In the genomic region with DNA sequence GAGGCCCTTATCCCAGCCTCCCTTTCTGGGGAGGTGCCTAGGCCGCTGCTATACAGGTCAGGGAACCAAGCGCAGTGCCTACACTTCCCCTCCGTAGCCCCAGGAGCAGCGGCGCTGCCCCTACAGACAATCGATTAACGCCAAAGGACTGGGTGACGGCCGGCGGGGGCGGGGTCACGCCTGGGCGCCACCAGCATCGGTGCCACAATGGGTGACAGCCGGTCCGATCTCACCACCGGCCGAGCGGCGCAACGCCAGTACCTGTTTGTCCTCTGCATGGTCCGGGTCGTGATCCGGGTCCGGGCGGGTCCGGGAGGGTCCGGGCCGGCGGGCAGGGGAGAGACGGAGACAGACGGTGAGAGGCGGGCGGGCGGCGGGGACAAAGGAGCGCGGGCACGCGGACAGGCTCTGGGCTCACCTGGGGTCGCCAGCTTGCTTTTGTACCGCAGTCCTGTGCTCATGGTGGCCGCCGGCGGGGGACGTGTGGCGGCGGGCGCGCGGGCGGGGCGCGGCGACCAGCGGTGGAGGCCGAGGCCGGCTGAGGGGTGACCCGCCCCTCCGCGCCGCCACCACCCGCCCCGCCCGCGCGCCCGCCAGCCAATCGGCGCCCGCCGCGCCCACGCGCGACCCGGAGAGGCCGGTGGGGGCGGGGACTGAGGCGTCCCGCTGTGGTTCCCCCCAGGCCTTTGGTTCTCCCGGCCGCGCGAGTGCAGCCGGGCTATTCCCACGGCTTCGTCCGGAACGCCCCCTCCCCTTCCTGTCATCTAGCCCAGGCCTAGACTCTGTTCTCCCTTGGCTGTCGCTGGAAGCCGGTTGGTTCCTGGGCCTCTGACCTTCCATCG, we compare ENCODE assay signal across 8 mouse cellular contexts. TPM values are rescaled to one million over a fixed set of nuclear protein-coding genes. Genes with fewer than 3 reads are reported as not detected.
DNase-seq lines count a peak whose midpoint lies in the region; ATAC-seq and TF ChIP-seq lines count a peak whose summit lies in the region.

Gene Sept5, minus strand, starts transcription at position 565 of the 842 bp plus-strand sequence.

- H3K9ac ChIP-seq in intestine, embryonic 15.5 days = peak within 1 kb of the TSS; percentile 79
- H3K9ac ChIP-seq in stomach, embryonic 14.5 days (replicated peaks; ENCODE audit: low read depth, low read length) = peak within 1 kb of the TSS; percentile 52

- peaks cover 22% of the 10 kb centered on the region; the same call in 1 of the 2 replicates for H3K27me3 ChIP-seq in thymus, adult 2 months (ENCODE audit: control insufficient read depth, insufficient read depth, low read length)
- peaks cover 14% of the 10 kb centered on the region for H3K27me3 ChIP-seq in intestine, embryonic 15.5 days (replicated peaks)
- peaks cover 80% of the 10 kb centered on the region for H3K27me3 ChIP-seq in midbrain, embryonic 10.5 days (ENCODE audit: low read depth, poor library complexity, severe bottlenecking)
- peaks cover 21% of the 10 kb centered on the region for H3K27me3 ChIP-seq in stomach, embryonic 14.5 days (ENCODE audit: control insufficient read depth, insufficient read depth, low read length)

- H3K4me2 ChIP-seq in intestine, embryonic 15.5 days (replicated peaks) = peak within 1 kb of the TSS; percentile 88
- H3K4me2 ChIP-seq in stomach, embryonic 14.5 days (replicated peaks; ENCODE audit: low read depth, low read length) = peak within 1 kb of the TSS; percentile 81

- peak; percentile 65 for ATAC-seq in intestine, embryonic 15.5 days
- peak; percentile 50 for ATAC-seq in stomach, embryonic 14.5 days (ENCODE audit: insufficient number of reproducible peaks, insufficient read depth, low FRiP score, low read depth)

- no peak within 1 kb of the TSS for H3K27ac ChIP-seq in thymus, adult 2 months (ENCODE audit: control insufficient read depth, insufficient read depth, low read length)
- H3K27ac ChIP-seq in intestine, embryonic 15.5 days = peak within 1 kb of the TSS; percentile 60
- peak within 1 kb of the TSS; percentile 91 for H3K27ac ChIP-seq in midbrain, embryonic 10.5 days (replicated peaks)
- no peak within 1 kb of the TSS; the same call in 1 of the 2 replicates for H3K27ac ChIP-seq in stomach, embryonic 14.5 days (ENCODE audit: low read length)

- no peak for TF ChIP-seq CTCF in thymus, adult 2 months (IDR thresholded peaks at IDR 0.05; ENCODE audit: borderline replicate concordance, control insufficient read depth, extremely low read depth, insufficient read depth, low read length, poor library complexity)

- intact Hi-C loops in left cerebral cortex, postnatal 4 days (cut with DNase I) = loop anchor here (5.0 kb wide), 1 partner anchor 168 kb away; no protein-coding TSS in a partner anchor

- peak; percentile 34 for DNase-seq in thymus, adult 2 months
- no peak for DNase-seq in thymus, postnatal 10 days (ENCODE audit: low spot score in 2 of 2)
- DNase-seq in embryo, embryonic 10 days (ENCODE audit: low spot score) = peak; percentile 61
- peak; percentile 65 to 74 for DNase-seq in gastrocnemius, postnatal 4 days (ENCODE audit: low spot score in 2 of 2)
- peak; percentile 73 for DNase-seq in left cerebral cortex, postnatal 4 days
- peak; percentile 68 for DNase-seq in midbrain, embryonic 10.5 days (ENCODE audit: low spot score)

- TF ChIP-seq POLR2A in thymus, adult 2 months (IDR thresholded peaks at IDR 0.05; ENCODE audit: control insufficient read depth, extremely low read depth, insufficient read depth, low read length, poor library complexity) = no peak

- H3K4me1 ChIP-seq in thymus, adult 2 months (replicated peaks; ENCODE audit: control insufficient read depth, insufficient read depth, low read length) = peaks cover 21% of the 10 kb centered on the region
- H3K4me1 ChIP-seq in intestine, embryonic 15.5 days (replicated peaks) = peaks cover 39% of the 10 kb centered on the region
- peaks cover 41% of the 10 kb centered on the region for H3K4me1 ChIP-seq in midbrain, embryonic 10.5 days
- peaks cover 20% of the 10 kb centered on the region; the same call in 1 of the 2 replicates for H3K4me1 ChIP-seq in stomach, embryonic 14.5 days (ENCODE audit: control insufficient read depth, insufficient read depth, low read length)

- H3K4me3 ChIP-seq in thymus, adult 2 months (ENCODE audit: control insufficient read depth, insufficient read depth, low read length) = peak within 1 kb of the TSS; percentile 38
- peak within 1 kb of the TSS; percentile 81 for H3K4me3 ChIP-seq in intestine, embryonic 15.5 days (replicated peaks)
- H3K4me3 ChIP-seq in midbrain, embryonic 10.5 days = peak within 1 kb of the TSS; percentile 91
- peak within 1 kb of the TSS; percentile 64 for H3K4me3 ChIP-seq in stomach, embryonic 14.5 days (ENCODE audit: low read depth, low read length)

- no peaks in the 10 kb centered on the region for H3K36me3 ChIP-seq in thymus, adult 2 months (ENCODE audit: control insufficient read depth, insufficient read depth, low read length)
- H3K36me3 ChIP-seq in intestine, embryonic 15.5 days = no peaks in the 10 kb centered on the region
- peaks cover 9% of the 10 kb centered on the region for H3K36me3 ChIP-seq in midbrain, embryonic 10.5 days
- H3K36me3 ChIP-seq in stomach, embryonic 14.5 days (ENCODE audit: control insufficient read depth, insufficient read depth, low read length) = no peaks in the 10 kb centered on the region

- H3K9me3 ChIP-seq in intestine, embryonic 15.5 days = no peaks in the 10 kb centered on the region
- no peaks in the 10 kb centered on the region for H3K9me3 ChIP-seq in midbrain, embryonic 10.5 days (replicated peaks)
- no peaks in the 10 kb centered on the region for H3K9me3 ChIP-seq in stomach, embryonic 14.5 days (ENCODE audit: control insufficient read depth, low read depth, low read length)

- WGBS in thymus, adult 2 months = 1% methylated on average over 93 of the region's 93 CpGs
- WGBS in intestine, embryonic 15.5 days = under 1% methylated on average over 79 of the region's 93 CpGs
- WGBS in midbrain, embryonic 10.5 days = under 1% methylated on average over 75 of the region's 93 CpGs
- WGBS in stomach, embryonic 14.5 days = under 1% methylated on average over 89 of the region's 93 CpGs

RNA-seq across cellular contexts. Expression of gene Sept5, which starts in this region (rescaled TPM):
- polyA plus RNA-seq in thymus, adult 2 months (2012; rRNA removed) = 2.4 and 3.6 TPM in 2 replicates
- 10 to 100 TPM; 11.3 to 12.9 TPM for total RNA-seq in gastrocnemius, postnatal 4 days (2021)
- polyA plus RNA-seq in intestine, embryonic 15.5 days (2015; fragmentation: Nextera tagmentation; extraction: Ambion mirVana) = 39.0 and 42.7 TPM in 2 replicates
- total RNA-seq in left cerebral cortex, postnatal 4 days (2021) = 100 to 1,000 TPM; 555 to 571 TPM
- 31.2 and 42.8 TPM in 2 replicates for polyA plus RNA-seq in midbrain, embryonic 10.5 days (2016; fragmentation: Nextera tagmentation; extraction: Ambion mirVana)
- 17.1 and 18.9 TPM in 2 replicates for polyA plus RNA-seq in stomach, embryonic 14.5 days (2014; fragmentation: Nextera tagmentation; extraction: Ambion mirVana)

Comparison
In these comparisons a context has a peak if more than half of its experiments do, and no peak if none do; other contexts are left out.
1. RNA of gene Sept5 (total RNA-seq): 555 to 571 TPM in left cerebral cortex, postnatal 4 days; 11.3 to 12.9 TPM in gastrocnemius, postnatal 4 days; every median in the first group is over 10 times any median in the second.
2. DNase-seq: peak in thymus, adult 2 months (single experiment), embryo, embryonic 10 days (single experiment), gastrocnemius, postnatal 4 days (2 of 2), left cerebral cortex, postnatal 4 days (single experiment) and midbrain, embryonic 10.5 days (single experiment); none in thymus, postnatal 10 days (0 of 2).
3. H3K27ac ChIP-seq: peak in intestine, embryonic 15.5 days (single experiment) and midbrain, embryonic 10.5 days (single experiment); none in thymus, adult 2 months (single experiment) and stomach, embryonic 14.5 days (single experiment).
4. H3K4me3 ChIP-seq: peak in every context shown above with its lines; median percentile 91 in midbrain, embryonic 10.5 days; 81 in intestine, embryonic 15.5 days; 64 in stomach, embryonic 14.5 days; 38 in thymus, adult 2 months.